ENCODE assay signal across 16 mouse cellular contexts in the genomic region with DNA sequence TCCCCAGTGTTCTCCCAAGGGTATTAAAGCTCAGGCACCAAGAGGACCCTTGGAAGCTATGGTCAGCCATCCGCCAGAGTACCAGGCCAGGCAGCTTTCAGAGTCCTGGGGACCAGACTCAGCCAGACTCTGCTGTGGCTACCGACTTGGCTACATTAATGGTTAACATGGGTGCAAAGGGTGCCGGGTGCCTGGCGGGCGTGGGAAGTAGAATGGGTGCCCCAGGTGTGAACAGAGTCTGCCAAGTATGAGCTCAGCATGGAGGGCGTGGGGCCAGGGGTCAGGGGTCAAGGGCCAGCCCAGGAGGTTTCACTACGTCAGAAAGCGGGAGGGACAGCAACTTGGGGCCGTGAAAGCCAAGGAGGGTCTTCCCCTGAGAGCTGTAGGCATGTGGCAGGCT. TPM values are rescaled to one million over a fixed set of nuclear protein-coding genes. Genes with fewer than 3 reads are reported as not detected.
DNase-seq lines count a peak whose midpoint lies in the region; ATAC-seq and TF ChIP-seq lines count a peak whose summit lies in the region.
"Had no signal": no experiment of that assay in that cellular context is flagged by ENCODE, and none has a peak within 500 bp of the region (broad histone marks: within the 10 kb centered on the region; RNA-seq: fewer than 3 reads in every experiment).

No protein-coding gene starts in this region.

- H3K36me3 ChIP-seq in E14TG2a.4 (ENCODE audit: insufficient read depth, low read length), result peaks cover 98% of the 10 kb centered on the region
- H3K36me3 ChIP-seq in intestine, embryonic 16.5 days (ENCODE audit: control insufficient read depth, insufficient read depth, low read length), result peaks cover 15% of the 10 kb centered on the region; the same call in 1 of the 2 replicates
- H3K36me3 ChIP-seq in liver, embryonic 16.5 days (ENCODE audit: control insufficient read depth, insufficient read depth), result no peaks in the 10 kb centered on the region
- H3K36me3 ChIP-seq: midbrain, embryonic 12.5 days had no signal

- no peak for TF ChIP-seq CTCF in E14TG2a.4 (conservative IDR thresholded peaks at IDR 0.05; ENCODE audit: low read length)

- H3K9me3 ChIP-seq in E14TG2a.4 (ENCODE audit: low read length), result no peaks in the 10 kb centered on the region
- no peaks in the 10 kb centered on the region for H3K9me3 ChIP-seq in intestine, embryonic 16.5 days (ENCODE audit: control insufficient read depth, low read length)
- no peaks in the 10 kb centered on the region for H3K9me3 ChIP-seq in liver, embryonic 16.5 days (replicated peaks; ENCODE audit: control insufficient read depth, low read length)
- H3K9me3 ChIP-seq: embryonic facial prominence, embryonic 12.5 days; forebrain, embryonic 10.5 days; heart, embryonic 12.5 days; hindbrain, embryonic 10.5 days; midbrain, embryonic 12.5 days had no signal

- peak; percentile 88 for DNase-seq in kidney, postnatal 14 days
- DNase-seq in frontal cortex, postnatal 25 days (ENCODE audit: low spot score in 2 of 2), result no peak
- DNase-seq in thymus, postnatal 0 days (ENCODE audit: low spot score), result no peak
- no peak for DNase-seq in spleen, adult 18-20 months
- DNase-seq: cerebellum, adult 11 months; gastrocnemius, postnatal 14 days had no signal

- H3K4me2 ChIP-seq in intestine, embryonic 16.5 days (ENCODE audit: low read depth, low read length), result no peak overlapping the region
- no peak overlapping the region for H3K4me2 ChIP-seq in liver, embryonic 16.5 days (ENCODE audit: low read depth, low read length)
- H3K4me2 ChIP-seq: embryonic facial prominence, embryonic 12.5 days; heart, embryonic 12.5 days; midbrain, embryonic 12.5 days had no signal

- H3K27me3 ChIP-seq in E14TG2a.4 (ENCODE audit: insufficient read depth, low read length), result no peaks in the 10 kb centered on the region
- H3K27me3 ChIP-seq in intestine, embryonic 16.5 days (replicated peaks; ENCODE audit: control insufficient read depth, insufficient read depth, low read length), result no peaks in the 10 kb centered on the region
- H3K27me3 ChIP-seq in liver, embryonic 16.5 days (ENCODE audit: control insufficient read depth, insufficient read depth, low read depth, low read length), result no peaks in the 10 kb centered on the region
- H3K27me3 ChIP-seq: embryonic facial prominence, embryonic 12.5 days; heart, embryonic 12.5 days; midbrain, embryonic 12.5 days had no signal

- H3K4me3 ChIP-seq in E14TG2a.4 (replicated peaks; ENCODE audit: low read length), result 0 out of 2 replicates have a peak overlapping the region, but pooled peaks have one; percentile 4
- H3K4me3 ChIP-seq in intestine, embryonic 16.5 days (ENCODE audit: low read length), result no peak overlapping the region
- H3K4me3 ChIP-seq in liver, embryonic 16.5 days (ENCODE audit: low read depth, low read length), result no peak overlapping the region
- H3K4me3 ChIP-seq: embryonic facial prominence, embryonic 12.5 days; forebrain, embryonic 10.5 days; heart, embryonic 12.5 days; hindbrain, embryonic 10.5 days; left cerebral cortex, adult 2 months; midbrain, embryonic 12.5 days had no signal

- ATAC-seq in intestine, embryonic 16.5 days, result peak; percentile 73
- ATAC-seq in liver, embryonic 16.5 days (ENCODE audit: low read depth), result peak; percentile 85
- ATAC-seq: activated CD4-positive, CD25-positive, alpha-beta regulatory T cell, adult 4 months had no signal

- H3K9ac ChIP-seq in intestine, embryonic 16.5 days (ENCODE audit: low read depth, low read length), result peak overlapping the region; percentile 24; the same call in 1 of the 2 replicates
- no peak overlapping the region for H3K9ac ChIP-seq in liver, embryonic 16.5 days (ENCODE audit: low read depth, low read length)
- H3K9ac ChIP-seq: embryonic facial prominence, embryonic 12.5 days; heart, embryonic 12.5 days; midbrain, embryonic 12.5 days had no signal

- peaks cover 72% of the 10 kb centered on the region for H3K4me1 ChIP-seq in E14TG2a.4 (replicated peaks; ENCODE audit: low read depth, low read length)
- peaks cover 32% of the 10 kb centered on the region for H3K4me1 ChIP-seq in intestine, embryonic 16.5 days (ENCODE audit: control insufficient read depth, insufficient read depth, low read length)
- H3K4me1 ChIP-seq in liver, embryonic 16.5 days (ENCODE audit: control insufficient read depth, low read depth, low read length), result no peaks in the 10 kb centered on the region; the same call in 1 of the 2 replicates
- H3K4me1 ChIP-seq: midbrain, embryonic 12.5 days had no signal

- peak overlapping the region; percentile 28 for H3K27ac ChIP-seq in intestine, embryonic 16.5 days (ENCODE audit: low read length)
- no peak overlapping the region for H3K27ac ChIP-seq in liver, embryonic 16.5 days (ENCODE audit: low read length)
- H3K27ac ChIP-seq: embryonic facial prominence, embryonic 12.5 days; forebrain, embryonic 10.5 days; hindbrain, embryonic 10.5 days; left cerebral cortex, adult 2 months; midbrain, embryonic 12.5 days had no signal

- 78% methylated on average over 9 of the region's 9 CpGs for WGBS in intestine, embryonic 16.5 days
- WGBS in liver, embryonic 16.5 days (ENCODE audit: insufficient replicate concordance), result 57% methylated on average over 9 of the region's 9 CpGs

RNA-seq across cellular contexts. Expression of a gene that starts 16.6 kb away (rescaled TPM):
- polyA plus RNA-seq in intestine, embryonic 16.5 days (2015; fragmentation: Nextera tagmentation; extraction: Ambion mirVana), result 47.1 and 47.3 TPM in 2 replicates
- 2.3 and 3.1 TPM in 2 replicates for polyA plus RNA-seq in liver, embryonic 16.5 days (2015; fragmentation: Nextera tagmentation; extraction: Ambion mirVana)
- 26.4 and 31.2 TPM in 2 replicates for polyA plus RNA-seq in thymus, postnatal 0 days (2015; fragmentation: Nextera tagmentation; extraction: Ambion mirVana)
- polyA plus RNA-seq: activated CD4-positive, CD25-positive, alpha-beta regulatory T cell, adult 4 months had no signal
